Mouse (Mus musculus): ENCODE measurements around the gene Slc41a2.
"Not testable (repeated sequence)": the region's sequence is repeated elsewhere in the genome, so short reads cannot be mapped to it uniquely, and the experiment has no call there.

Slc41a2 gene

DNA sequence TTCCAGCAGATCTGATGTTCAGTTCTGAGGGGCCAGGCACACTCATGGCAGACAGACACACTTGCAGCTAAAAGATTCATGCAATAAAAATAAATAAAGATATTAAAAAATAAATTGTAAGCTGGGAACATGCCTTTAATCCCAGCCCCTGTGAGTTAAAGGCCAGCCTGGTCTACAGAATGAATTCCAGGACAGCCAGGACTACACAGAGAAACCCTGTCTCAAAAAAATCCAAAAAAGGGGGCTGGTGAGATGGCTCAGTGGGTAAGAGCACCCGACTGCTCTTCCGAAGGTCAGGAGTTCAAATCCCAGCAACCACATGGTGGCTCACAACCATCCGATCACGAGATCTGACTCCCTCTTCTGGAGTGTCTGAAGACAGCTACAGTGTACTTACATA, 14.1 kb upstream of the Slc41a2 start:
- DNase-seq = not testable (repeated sequence)

GRCm38 (mm10) chr10:83350689-83351088, 13.0 kb upstream of the Slc41a2 start:
- no peak for DNase-seq

DNA sequence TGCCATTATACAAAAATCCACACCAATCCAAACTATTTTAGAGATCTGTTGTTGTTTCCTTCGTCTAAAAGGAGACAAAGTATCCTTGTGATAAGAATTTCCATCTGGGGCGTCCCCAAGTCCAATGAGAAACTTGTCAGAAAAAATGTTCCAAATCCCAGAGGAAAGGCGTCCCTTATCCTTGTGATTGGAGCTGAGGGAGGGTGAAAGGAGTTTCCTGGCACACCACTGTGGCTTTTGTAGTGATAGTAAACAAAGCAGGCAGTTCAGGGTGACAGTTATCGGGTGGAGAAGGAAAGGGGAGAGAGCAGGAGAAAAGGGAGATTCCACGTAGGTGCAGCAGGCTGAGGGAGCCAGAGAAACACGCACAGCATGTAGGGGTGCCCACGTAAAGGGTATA, 9.8 kb upstream of the Slc41a2 start:
- no peak for DNase-seq

GRCm38 (mm10) chr10:83346359-83346736, 8.7 kb upstream of the Slc41a2 start:
- no peak for DNase-seq

- DNase-seq = no peak
Observed at GRCm38 (mm10) chr10:83345693-83346358, 8.1 kb upstream of the Slc41a2 start.

GRCm38 (mm10) chr10:83343828-83344685, 6.4 kb upstream of the Slc41a2 start:
- DNase-seq = no peak

GRCm38 (mm10) chr10:83343171-83343570, 5.5 kb upstream of the Slc41a2 start:
- DNase-seq = peak; percentile 25 to 30

- no peak for DNase-seq
Observed at GRCm38 (mm10) chr10:83341226-83341625, 3.5 kb upstream of the Slc41a2 start.

DNA sequence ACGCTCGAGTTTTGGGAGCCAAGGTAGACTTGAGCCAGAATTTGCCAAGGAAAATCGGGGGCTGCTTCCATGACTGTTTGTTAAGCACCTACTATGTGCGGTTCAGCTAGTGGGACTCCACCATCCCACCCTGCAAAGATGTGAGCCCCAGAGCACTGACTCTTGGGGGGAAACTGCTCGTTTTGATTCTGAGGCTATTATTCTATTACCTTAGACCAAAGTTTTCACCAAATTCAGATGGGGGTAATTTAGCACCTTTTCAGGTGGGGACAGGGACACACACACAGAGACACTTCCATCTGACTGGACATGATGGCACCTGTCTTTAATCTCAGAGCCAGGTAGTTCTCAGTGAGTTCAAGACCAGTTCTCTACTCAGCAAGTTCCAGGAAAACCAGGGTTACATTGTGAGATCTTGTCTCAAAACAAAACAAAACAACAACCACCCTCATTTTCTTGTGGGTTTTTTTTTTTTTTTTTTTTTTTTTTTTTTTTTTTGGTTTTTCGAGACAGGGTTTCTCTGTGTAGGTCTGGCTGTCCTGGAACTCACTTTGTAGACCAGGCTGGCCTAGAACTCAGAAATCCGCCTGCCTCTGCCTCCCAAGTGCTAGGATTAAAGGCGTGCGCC, 403 bp upstream of the Slc41a2 start:
- no peak for DNase-seq

DNA sequence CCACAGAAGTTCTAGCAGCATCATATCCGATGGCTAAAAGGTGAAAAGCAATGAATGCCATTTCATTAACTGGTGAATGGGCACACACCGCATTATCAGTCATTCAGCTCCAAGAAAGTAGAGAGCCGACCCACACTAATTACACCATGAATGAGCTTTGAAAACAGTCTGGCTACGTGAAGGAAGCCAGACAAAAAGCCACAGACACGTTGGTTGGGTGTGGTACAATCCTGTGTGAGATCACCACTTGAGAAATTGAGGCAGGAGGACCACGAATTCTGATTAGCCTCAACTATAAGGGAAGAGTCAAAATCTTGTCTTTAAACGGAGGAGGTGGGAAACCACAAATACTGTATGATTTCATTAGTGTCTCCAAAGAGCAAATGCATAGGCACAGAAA, 1.3 kb downstream of the Slc41a2 start:
- DNase-seq = peak in 1 of 2 experiments; percentile 9

GRCm38 (mm10) chr10:83332581-83332980, 5.1 kb downstream of the Slc41a2 start:
- DNase-seq = no peak

GRCm38 (mm10) chr10:83331811-83332210, 5.9 kb downstream of the Slc41a2 start:
- DNase-seq = no peak

- DNase-seq = no peak
Observed at GRCm38 (mm10) chr10:83330336-83330735, 7.3 kb downstream of the Slc41a2 start.

GRCm38 (mm10) chr10:83328791-83329190, 8.9 kb downstream of the Slc41a2 start:
- no peak for DNase-seq

GRCm38 (mm10) chr10:83326648-83327285, 10.9 kb downstream of the Slc41a2 start:
- DNase-seq = no peak

- no peak for DNase-seq
Observed at GRCm38 (mm10) chr10:83325903-83326302, 11.8 kb downstream of the Slc41a2 start.

DNA sequence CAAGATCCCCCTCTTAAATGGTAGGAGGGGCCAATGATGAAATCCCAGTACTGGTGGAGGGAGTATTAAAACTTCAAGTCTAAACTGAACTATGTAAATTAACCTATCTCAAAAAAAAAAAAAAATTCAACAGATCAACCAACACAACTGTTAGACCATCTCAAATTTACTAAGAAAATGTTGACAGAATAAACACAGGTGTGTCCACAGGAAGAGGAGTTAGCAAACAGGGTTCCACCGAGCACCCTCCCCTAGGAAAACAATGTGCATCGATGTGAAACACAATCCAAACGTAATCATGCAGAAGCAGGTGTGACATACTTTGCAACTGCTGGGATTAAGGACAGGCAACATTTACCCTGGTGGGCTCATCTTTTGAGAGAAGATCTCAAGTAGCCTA, 12.8 kb downstream of the Slc41a2 start:
- no peak for DNase-seq

DNA sequence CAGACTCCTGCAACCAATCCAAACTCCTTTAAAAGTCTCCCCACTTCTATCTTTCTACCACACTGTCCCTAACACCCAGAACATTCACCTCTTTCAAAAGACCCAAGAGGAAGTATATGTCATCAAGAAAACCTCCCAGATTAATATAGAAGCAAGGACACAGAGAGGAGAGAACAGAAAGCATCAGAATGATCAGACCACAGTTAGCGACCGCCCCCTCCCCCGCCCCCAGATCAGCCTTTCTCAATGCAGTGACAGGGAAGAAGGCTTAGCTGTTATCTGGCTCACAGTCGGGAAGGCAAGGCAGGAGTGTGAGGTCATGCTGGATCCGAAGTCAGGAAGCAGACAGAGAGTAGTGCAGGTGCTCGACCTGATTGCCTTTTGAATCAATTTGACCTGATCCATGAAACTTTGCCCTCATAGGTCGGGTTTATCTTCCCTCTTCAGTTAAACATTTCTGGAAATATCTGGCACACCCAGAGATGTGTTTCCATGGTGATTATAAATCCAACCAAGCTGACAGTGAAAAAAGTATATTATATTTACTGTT, 15.1 kb downstream of the Slc41a2 start:
- DNase-seq = no peak

DNA sequence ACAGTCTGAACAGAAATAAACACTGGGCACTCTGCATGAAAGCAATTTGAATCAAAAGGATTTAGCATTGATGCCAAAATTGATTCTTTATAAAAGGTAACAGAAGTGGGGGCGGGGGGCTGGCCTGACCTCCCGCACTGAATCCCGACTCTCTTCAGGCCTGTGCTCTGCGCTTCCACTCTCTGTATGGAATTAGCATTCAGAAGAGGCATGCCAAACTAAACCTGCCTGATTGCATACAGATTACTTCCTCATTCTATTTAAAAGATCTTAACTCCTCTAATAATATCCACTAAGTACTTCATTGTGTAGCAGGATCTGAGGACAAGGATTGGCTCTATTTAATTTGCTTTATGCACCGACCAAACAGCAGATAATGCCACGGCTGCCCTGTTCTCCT, 16.2 kb downstream of the Slc41a2 start:
- DNase-seq = no peak

- DNase-seq = peak; percentile 55
Observed at GRCm38 (mm10) chr10:83320870-83321269, 16.8 kb downstream of the Slc41a2 start.

DNA sequence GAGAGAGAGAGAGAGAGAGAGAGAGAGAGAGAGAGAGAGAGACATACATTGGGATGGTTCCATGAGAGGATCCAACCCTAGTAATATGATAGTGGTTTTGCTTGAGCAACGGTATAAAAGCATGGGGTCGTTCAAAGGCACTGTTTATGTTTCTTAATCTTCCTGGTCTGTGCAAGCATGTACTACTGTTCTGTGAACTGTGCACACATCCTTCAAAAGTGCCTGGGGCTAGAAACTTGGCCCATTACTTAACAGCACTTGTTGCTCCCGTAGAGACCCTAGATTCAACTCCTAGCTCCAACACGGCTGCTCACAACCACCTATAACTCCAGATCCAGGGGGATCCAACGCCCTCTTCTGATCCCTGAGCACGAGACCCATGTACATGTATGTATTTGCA, 17.3 kb downstream of the Slc41a2 start:
- DNase-seq = no peak

DNA sequence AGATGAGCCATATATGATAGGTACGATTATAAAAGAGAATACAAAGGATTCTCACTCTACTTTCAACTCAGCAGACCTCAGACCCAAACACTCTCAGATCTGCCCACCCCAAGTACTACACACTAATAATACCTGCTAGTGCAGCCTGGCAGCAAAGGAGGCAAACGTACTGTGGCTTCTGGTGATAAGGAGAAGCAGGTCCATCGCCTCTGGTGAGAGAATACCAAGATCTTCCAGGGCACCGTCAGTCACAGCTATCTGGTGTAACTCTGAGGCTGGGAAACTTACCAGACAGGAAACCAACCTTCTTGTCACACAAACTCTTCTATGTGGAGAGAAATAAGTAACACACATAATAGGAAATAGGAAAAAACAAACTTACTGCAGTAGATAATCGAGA, 24.6 kb downstream of the Slc41a2 start:
- DNase-seq = no peak

- no peak for DNase-seq
Observed at GRCm38 (mm10) chr10:83310356-83310755, 27.3 kb downstream of the Slc41a2 start.
